Mouse (Mus musculus) embryonic fibroblast, embryonic 13.5 days (primary cell): ENCODE results near the gene 1110051M20Rik.

Experiments used
- CTCF ChIP-seq: IDR thresholded peaks from 2 replicates; pipeline ENCODE4 v1.5.1; 2011; ENCODE audit warnings: mild to moderate bottlenecking, control low read depth, low read length, moderate library complexity, borderline replicate concordance; ENCODE audit not compliant: insufficient read depth
- POLR2A ChIP-seq: IDR thresholded peaks from 2 replicates; pipeline ENCODE4 v1.6.1; 2011; ENCODE audit warnings: low read depth, mild to moderate bottlenecking, control low read depth, low read length, moderate library complexity

DNA sequence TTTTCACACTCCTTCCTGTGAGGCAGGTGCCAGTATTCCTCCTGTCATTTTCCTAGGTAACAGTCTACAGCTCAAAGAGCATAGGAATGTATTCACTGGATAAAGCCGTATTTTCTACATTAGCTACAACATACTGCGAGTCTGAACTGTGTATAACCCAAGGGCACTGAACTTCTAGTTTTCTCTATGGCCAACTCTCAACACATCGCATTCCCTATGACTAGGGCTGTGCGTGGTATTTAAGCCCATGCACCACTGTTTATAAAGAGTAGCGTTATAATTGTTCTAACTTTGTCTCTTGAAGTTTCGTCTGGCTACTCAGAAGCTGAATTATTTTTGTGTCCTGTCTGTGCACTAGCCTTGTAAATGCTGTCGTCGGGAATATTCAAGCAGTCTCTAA, 7.8 kb downstream of the 1110051M20Rik start:
- TF ChIP-seq POLR2A (no peak), CTCF (no peak)
